Mouse (Mus musculus) macrophage (primary cell): ENCODE data around the gene Trp53rkb. TPM values are rescaled to one million over a fixed set of nuclear protein-coding genes. Genes with fewer than 3 reads are reported as not detected.
"Not testable (repeated sequence)": the region's sequence is repeated elsewhere in the genome, so short reads cannot be mapped to it uniquely, and the experiment has no call there.

Experiments used
- H3K27ac ChIP-seq: fragments of 350-480 bp; formaldehyde crosslinking; 2 replicates; pipeline ENCODE4 v1.9.0; 2021
- H3K36me3 ChIP-seq: fragments of 350-480 bp; formaldehyde crosslinking; 2 replicates; pipeline ENCODE4 v1.9.0; 2021; ENCODE audit errors: inconsistent target
- H3K4me3 ChIP-seq: fragments of 350-480 bp; formaldehyde crosslinking; 2 replicates; pipeline ENCODE4 v1.9.0; 2021; ENCODE audit errors: inconsistent target
- H3K79me2 ChIP-seq: fragments of 350-480 bp; formaldehyde crosslinking; 2 replicates; pipeline ENCODE4 v1.9.0; 2021; ENCODE audit errors: inconsistent target
- WGBS: methylation state at CpG from one replicate; pipeline ENCODE4 v1.1.7; 2026; ENCODE audit warnings: inconsistent platforms; ENCODE audit not compliant: missing documents; 5-methylcytosine and 5-hydroxymethylcytosine counted together
- polyA plus RNA-seq: library from polyadenylated mRNA; stranded (reverse); fragments of 250-400 nt; gene quantifications from 3 replicates; pipeline ENCODE4 v1.2.4, GENCODE M21; 2018; ENCODE audit warnings: inconsistent platforms
- total RNA-seq, 78 experiments: library from RNA; depleted of rRNA; stranded (reverse); fragments of 250-400 nt; gene quantifications; 1 replicate in 9 of 78; 2 replicates in 24 of 78; 3 replicates in 43 of 78; 4 replicates in 2 of 78; pipeline ENCODE4 v1.2.4; 2018; ENCODE audit warnings: inconsistent platforms in 56 of 78

The Trp53rkb gene
- total RNA-seq (2018; cell fraction: chromatin; rRNA removed), result 10 to 100 TPM in 1 of 26 experiments, 1 to 10 TPM in 23, under 1 TPM in 2; 0.65 to 14.7 (median 4.1) TPM
- 1 to 10 TPM in 20 of 26 experiments, under 1 TPM in 6; 0.61 to 3.2 (median 1.4) TPM for total RNA-seq (2018; cell fraction: cytosol; rRNA removed)
- total RNA-seq (2018; cell fraction: nucleus; rRNA removed), result 10 to 100 TPM in 1 of 26 experiments, 1 to 10 TPM in 23, under 1 TPM in 2; 0.80 to 10.0 (median 3.7) TPM
- polyA plus RNA-seq, result 0.82 to 1.9 TPM (median 1.2 TPM) in 3 replicates

- peak within 1 kb of the TSS; percentile 43 for H3K27ac ChIP-seq
- 93% methylated on average over 5 of the region's 5 CpGs for WGBS
- peak within 1 kb of the TSS; percentile 45 for H3K4me3 ChIP-seq
- H3K36me3 ChIP-seq, result no peaks in the 10 kb centered on the region; the same call in 1 of the 2 replicates
- H3K79me2 ChIP-seq, result peaks cover 10% of the 10 kb centered on the region
These were observed at the start of gene Trp53rkb for GRCm38 (mm10) chr2:166792355-166792754. Gene Trp53rkb, plus strand, starts transcription at chr2:166792531.

GRCm38 (mm10) chr2:166743504-166743903, 48.8 kb upstream of the Trp53rkb start:
- H3K36me3 ChIP-seq, result no peaks in the 10 kb centered on the region
- no peaks in the 10 kb centered on the region for H3K79me2 ChIP-seq
- WGBS, result 91% methylated on average over 4 of the region's 4 CpGs
- 0 out of 2 replicates have a peak overlapping the region, but pooled peaks have one; percentile 82 for H3K27ac ChIP-seq
- H3K4me3 ChIP-seq, result no peak overlapping the region

- no peak overlapping the region for H3K4me3 ChIP-seq
- WGBS, result 22% methylated on average over 7 of the region's 7 CpGs
These were observed 47.9 kb upstream of the Trp53rkb start for GRCm38 (mm10) chr2:166744433-166744832.

GRCm38 (mm10) chr2:166745849-166746248, 46.5 kb upstream of the Trp53rkb start:
- Histone ChIP-seq H3K4me3 (no peak overlapping the region), H3K36me3 (no peaks in the 10 kb centered on the region), H3K79me2 (no peaks in the 10 kb centered on the region), H3K27ac (peak overlapping the region; percentile 82)
- 6% methylated on average over 8 of the region's 9 CpGs for WGBS

More at GRCm38 (mm10) chr2:166744433-166744832, 47.9 kb upstream of the Trp53rkb start:
- Histone ChIP-seq H3K79me2 (no peaks in the 10 kb centered on the region), H3K27ac (peak overlapping the region; percentile 82), H3K36me3 (no peaks in the 10 kb centered on the region)

DNA sequence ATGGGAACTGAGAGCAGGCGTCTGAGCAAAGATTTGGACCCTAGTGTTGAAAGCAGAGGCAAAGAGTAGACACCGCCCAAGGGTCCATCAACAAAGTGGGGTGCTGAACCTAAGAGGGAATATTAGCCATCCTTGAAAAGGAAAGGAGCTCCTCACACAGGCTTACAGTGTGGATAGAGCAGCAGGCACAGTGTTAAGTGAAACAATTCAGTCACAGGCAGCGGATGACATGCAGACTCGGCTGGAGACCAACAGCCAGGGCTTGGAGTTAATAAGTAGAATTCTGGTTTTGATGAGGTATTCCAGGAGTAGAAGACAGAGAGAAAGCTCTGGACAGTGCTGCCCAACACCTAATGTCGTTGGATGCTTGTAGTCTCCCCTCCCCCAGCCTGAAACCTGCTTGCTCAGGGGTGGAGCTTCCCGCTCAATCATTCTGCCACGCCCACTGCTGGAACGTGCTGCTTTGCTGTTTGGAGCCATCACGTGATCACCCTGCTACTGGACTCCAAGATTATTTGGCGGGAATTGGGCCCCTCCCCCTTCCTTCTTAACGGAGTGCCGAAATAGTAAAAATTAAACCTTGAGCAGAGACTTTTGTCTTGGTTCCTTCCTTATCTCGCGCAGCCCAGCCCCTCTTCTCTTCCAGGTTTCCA, 45.9 kb upstream of the Trp53rkb start:
- H3K4me3 ChIP-seq, H3K79me2 ChIP-seq, H3K36me3 ChIP-seq: not testable (repeated sequence)
- H3K27ac ChIP-seq, result peak overlapping the region; percentile 82
- 27% methylated on average over 14 of the region's 14 CpGs for WGBS

DNA sequence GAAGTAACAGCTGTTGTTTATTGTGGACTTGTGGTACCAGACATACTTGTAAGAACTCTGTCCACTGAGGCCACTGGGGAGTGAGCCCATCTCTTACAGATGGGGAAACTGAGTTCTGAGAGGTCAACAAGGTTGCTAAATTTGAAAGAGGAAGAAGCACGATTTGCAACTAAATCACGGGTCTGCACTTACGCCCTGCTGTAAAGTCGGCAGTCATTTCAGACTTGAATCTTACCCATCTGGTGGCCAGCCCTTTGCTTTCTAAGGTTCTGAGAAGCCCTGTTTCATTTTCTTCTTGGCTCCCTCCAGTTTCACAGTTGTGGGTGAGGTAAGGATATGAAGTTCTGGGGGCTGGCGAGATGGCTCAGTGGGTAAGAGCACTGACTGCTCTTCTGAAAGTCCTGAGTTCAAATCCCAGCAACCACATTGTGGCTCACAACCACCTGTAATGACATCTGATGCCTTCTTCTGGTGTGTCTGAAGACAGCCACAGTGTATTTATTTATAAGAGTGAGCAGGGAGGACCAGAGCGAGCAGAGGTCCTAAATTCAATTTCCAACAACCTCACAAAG, 41.6 kb upstream of the Trp53rkb start:
- 56% methylated on average over 6 of the region's 6 CpGs for WGBS
- H3K4me3 ChIP-seq, result no peak overlapping the region
- H3K27ac ChIP-seq, result no peak overlapping the region
- H3K79me2 ChIP-seq, result no peaks in the 10 kb centered on the region
- no peaks in the 10 kb centered on the region for H3K36me3 ChIP-seq

DNA sequence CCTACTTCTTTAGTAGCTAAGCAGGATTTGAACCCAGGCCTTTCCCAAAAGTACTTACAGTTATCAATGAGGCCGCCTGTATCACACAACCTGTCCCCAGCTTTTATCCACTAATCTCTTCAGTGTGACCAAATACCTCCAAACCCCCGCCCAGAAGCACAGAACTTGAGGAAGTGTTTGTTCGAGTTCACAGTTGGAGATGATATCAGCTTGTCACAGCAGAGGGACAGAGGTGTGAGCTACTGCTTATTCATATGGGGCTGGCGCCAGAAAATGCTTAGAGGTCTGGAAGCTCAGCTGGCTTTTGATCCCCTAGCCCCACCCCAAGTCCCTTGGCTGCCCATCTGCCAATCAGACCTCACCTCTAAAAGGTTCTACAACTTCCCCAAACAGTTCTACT, 38.1 kb upstream of the Trp53rkb start:
- Histone ChIP-seq H3K4me3 (no peak overlapping the region), H3K27ac (no peak overlapping the region), H3K36me3 (no peaks in the 10 kb centered on the region), H3K79me2 (no peaks in the 10 kb centered on the region)
- WGBS, result 60% methylated on average over 4 of the region's 4 CpGs

- Histone ChIP-seq H3K79me2 (no peaks in the 10 kb centered on the region), H3K4me3 (no peak overlapping the region), H3K27ac (no peak overlapping the region), H3K36me3 (no peaks in the 10 kb centered on the region)
- WGBS, result 28% methylated on average over 7 of the region's 7 CpGs
These were observed 37.6 kb upstream of the Trp53rkb start for GRCm38 (mm10) chr2:166754760-166755159.

- Histone ChIP-seq H3K27ac (no peak overlapping the region), H3K79me2 (no peaks in the 10 kb centered on the region), H3K4me3 (no peak overlapping the region), H3K36me3 (no peaks in the 10 kb centered on the region)
- WGBS, result 54% methylated on average over 3 of the region's 3 CpGs
These were observed 34.4 kb upstream of the Trp53rkb start for GRCm38 (mm10) chr2:166757969-166758368.

GRCm38 (mm10) chr2:166764051-166764450, 28.3 kb upstream of the Trp53rkb start:
- Histone ChIP-seq H3K79me2 (no peaks in the 10 kb centered on the region), H3K27ac (no peak overlapping the region), H3K36me3 (no peaks in the 10 kb centered on the region), H3K4me3 (no peak overlapping the region)
- 86% methylated on average over 5 of the region's 5 CpGs for WGBS

DNA sequence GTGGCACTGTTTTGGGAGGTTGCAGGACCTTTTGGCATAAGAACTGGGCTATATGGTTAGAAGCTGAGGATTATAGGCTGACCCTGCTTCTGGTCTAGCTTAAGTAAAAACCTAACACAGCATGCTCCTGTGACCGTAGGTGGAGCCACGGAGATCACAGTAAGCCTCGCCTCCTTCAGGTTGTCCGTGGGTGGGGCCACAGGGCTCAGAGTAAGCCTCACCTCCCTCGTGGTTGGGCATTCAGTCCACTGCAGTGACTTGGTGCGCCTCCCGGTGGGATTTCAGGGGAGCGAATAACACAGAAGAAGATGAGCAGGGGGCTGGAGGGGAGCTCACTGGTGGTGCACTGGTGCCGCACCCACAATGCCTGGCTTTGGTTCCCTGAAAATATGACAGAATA, 24.7 kb upstream of the Trp53rkb start:
- Histone ChIP-seq H3K27ac (no peak overlapping the region), H3K36me3 (no peaks in the 10 kb centered on the region), H3K79me2 (no peaks in the 10 kb centered on the region), H3K4me3 (no peak overlapping the region)
- WGBS, result 86% methylated on average over 9 of the region's 9 CpGs

DNA sequence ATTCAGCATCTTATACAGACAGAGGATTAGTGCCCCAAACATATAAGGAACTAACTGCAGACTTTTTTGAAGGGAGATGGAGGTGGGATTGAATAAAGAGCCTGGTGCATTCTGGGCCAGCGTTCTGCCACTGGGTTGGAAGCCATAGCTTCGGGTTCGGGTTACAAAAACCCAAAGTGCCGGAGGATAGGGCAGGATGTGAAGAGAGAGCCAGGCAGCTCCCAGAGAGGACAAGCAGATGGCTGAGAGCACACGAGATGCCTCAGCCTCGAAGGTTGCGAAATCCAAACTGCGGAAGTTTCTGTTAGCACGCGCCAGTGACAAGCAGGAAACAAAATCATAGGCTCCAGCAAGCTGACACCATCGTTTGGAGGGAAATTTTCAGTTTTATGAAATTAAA, 20.9 kb upstream of the Trp53rkb start:
- no peaks in the 10 kb centered on the region for H3K79me2 ChIP-seq
- H3K27ac ChIP-seq, result peak overlapping the region; percentile 92
- under 1% methylated on average over 11 of the region's 11 CpGs for WGBS
- no peak overlapping the region for H3K4me3 ChIP-seq
- no peaks in the 10 kb centered on the region for H3K36me3 ChIP-seq

DNA sequence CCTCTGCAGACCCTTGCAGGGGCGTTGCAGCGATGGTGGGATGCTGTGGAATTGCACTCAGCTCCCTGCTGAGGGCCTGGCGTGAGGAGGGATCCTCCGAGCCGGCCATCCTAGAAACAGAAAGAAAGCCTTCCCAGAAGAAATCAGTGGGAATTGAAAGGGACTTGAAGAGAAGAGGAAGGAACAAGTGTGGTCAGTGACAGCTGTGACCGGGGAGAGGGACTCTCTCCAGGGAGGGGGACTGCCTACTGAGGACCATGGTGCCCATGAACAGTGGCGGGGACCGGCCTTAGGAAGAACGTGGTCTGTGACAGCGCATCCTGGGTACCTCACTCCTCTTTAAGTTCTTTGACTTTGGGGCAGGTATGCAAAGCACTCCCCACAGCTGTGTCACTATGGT, 18.7 kb upstream of the Trp53rkb start:
- peak overlapping the region; percentile 36 for H3K27ac ChIP-seq
- no peaks in the 10 kb centered on the region for H3K36me3 ChIP-seq
- no peaks in the 10 kb centered on the region for H3K79me2 ChIP-seq
- no peak overlapping the region for H3K4me3 ChIP-seq
- 58% methylated on average over 10 of the region's 10 CpGs for WGBS

DNA sequence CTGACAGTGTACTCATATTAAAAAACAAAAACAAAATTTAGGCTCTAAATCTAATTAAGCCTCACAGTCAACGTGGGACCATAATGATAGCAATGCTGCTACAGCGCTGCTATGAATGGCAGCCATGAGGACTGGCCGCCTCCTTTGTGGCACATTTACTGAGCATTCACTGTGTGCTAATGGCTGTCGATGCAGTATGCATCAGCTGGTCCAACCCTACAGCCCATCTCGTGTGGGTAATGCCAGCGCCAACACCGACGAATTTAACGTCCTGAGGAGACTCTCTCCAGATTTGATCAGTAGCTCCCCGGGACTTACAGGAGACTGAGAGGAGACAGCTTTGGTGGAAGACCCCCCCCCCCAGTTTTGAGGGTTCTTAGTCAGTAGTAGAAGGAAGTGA, 18.1 kb upstream of the Trp53rkb start:
- Histone ChIP-seq H3K79me2 (no peaks in the 10 kb centered on the region), H3K4me3 (no peak overlapping the region), H3K27ac (peak overlapping the region; percentile 36; the same call in 1 of the 2 replicates), H3K36me3 (no peaks in the 10 kb centered on the region)
- 68% methylated on average over 10 of the region's 10 CpGs for WGBS

- no peak overlapping the region for H3K4me3 ChIP-seq
- no peaks in the 10 kb centered on the region for H3K36me3 ChIP-seq
- no peak overlapping the region for H3K27ac ChIP-seq
- no peaks in the 10 kb centered on the region for H3K79me2 ChIP-seq
- WGBS, result 88% methylated on average over 6 of the region's 11 CpGs
These were observed 16.9 kb upstream of the Trp53rkb start for GRCm38 (mm10) chr2:166775357-166775893.
